Mouse (Mus musculus): Measurements from ENCODE around the gene Tedc2.
A peak's percentile ranks its signal among the peaks of the same experiment; 100 is the strongest.

Gene Tedc2

GRCm38 (mm10) chr17:24211631-24212440 lies 8.8 kb downstream of the Tedc2 start:
- peak; percentile 88 for DNase-seq

GRCm38 (mm10) chr17:24210591-24210990 lies 10.1 kb downstream of the Tedc2 start:
- peak; percentile 45 for DNase-seq

GRCm38 (mm10) chr17:24209916-24210240 lies 10.8 kb downstream of the Tedc2 start:
- DNase-seq, result no peak

- DNase-seq, result peak; percentile 76
Measured at GRCm38 (mm10) chr17:24209043-24209915, 11.4 kb downstream of the Tedc2 start, which contains the start of gene Ntn3. Gene Ntn3, minus strand, starts transcription at chr17:24209531.

- peak; percentile 63 for DNase-seq
Measured at GRCm38 (mm10) chr17:24208641-24209042, 12.0 kb downstream of the Tedc2 start.

- DNase-seq, result peak; percentile 69
Measured at GRCm38 (mm10) chr17:24207768-24208640, 12.6 kb downstream of the Tedc2 start.

GRCm38 (mm10) chr17:24206451-24207351 lies 13.9 kb downstream of the Tedc2 start:
- DNase-seq, result peak; percentile 75

- DNase-seq, result no peak
Measured at GRCm38 (mm10) chr17:24205908-24206361, 14.7 kb downstream of the Tedc2 start.

- peak; percentile 97 for DNase-seq
Measured at GRCm38 (mm10) chr17:24205284-24205888, 15.3 kb downstream of the Tedc2 start, which contains the start of gene Tbc1d24. Gene Tbc1d24, minus strand, starts transcription at chr17:24205562.

- peak; percentile 69 for DNase-seq
Measured at GRCm38 (mm10) chr17:24204846-24205245, 15.8 kb downstream of the Tedc2 start.

- peak; percentile 25 for DNase-seq
Measured at GRCm38 (mm10) chr17:24203611-24204534, 16.8 kb downstream of the Tedc2 start.

- DNase-seq, result no peak
Measured at GRCm38 (mm10) chr17:24203068-24203467, 17.6 kb downstream of the Tedc2 start.

- no peak for DNase-seq
Measured at GRCm38 (mm10) chr17:24201092-24201491, 19.6 kb downstream of the Tedc2 start.

- peak; percentile 60 for DNase-seq
Measured at GRCm38 (mm10) chr17:24199741-24200140, 20.9 kb downstream of the Tedc2 start.

- DNase-seq, result peak; percentile 77
Measured at GRCm38 (mm10) chr17:24199252-24199651, 21.4 kb downstream of the Tedc2 start.

- peak; percentile 64 for DNase-seq
Measured at GRCm38 (mm10) chr17:24197032-24197824, 23.4 kb downstream of the Tedc2 start.

GRCm38 (mm10) chr17:24195349-24195748 lies 25.3 kb downstream of the Tedc2 start:
- DNase-seq, result no peak

- DNase-seq, result no peak
Measured at GRCm38 (mm10) chr17:24193769-24194168, 26.9 kb downstream of the Tedc2 start.

GRCm38 (mm10) chr17:24193268-24193667 lies 27.4 kb downstream of the Tedc2 start:
- DNase-seq, result no peak

All from cerebellum, adult 9-11 months (tissue).